Mouse (Mus musculus) heart, adult 9 months (tissue): ENCODE measurements around the gene Wscd1.
"Not testable (repeated sequence)": the region's sequence is repeated elsewhere in the genome, so short reads cannot be mapped to it uniquely, and the experiment has no call there.

Experiments
- DNase-seq, 2 experiments: peaks; one replicate each; pipeline ENCODE4 v3.0.0; 2022; ENCODE audit warnings: low spot score in 2 of 2

The Wscd1 gene

DNA sequence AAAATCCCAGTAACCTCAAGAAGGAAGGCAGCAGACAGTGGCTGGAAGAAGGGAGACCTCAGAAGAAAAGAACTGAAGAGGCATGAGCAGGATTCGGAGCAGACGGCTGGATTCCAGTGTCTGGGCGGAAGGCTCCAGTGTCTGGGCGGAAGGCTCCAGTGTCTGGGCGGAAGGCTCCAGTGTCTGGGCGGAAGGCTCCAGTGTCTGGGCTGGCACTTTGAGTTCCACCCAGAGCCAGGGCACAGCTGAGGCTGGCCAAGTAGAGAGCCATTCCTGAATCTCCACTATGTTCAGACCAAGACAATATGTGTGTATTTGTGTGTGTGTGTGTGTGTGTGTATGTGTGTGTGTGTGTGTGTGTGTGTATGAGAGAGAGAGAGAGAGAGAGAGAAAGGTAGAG lies 71.8 kb downstream of the Wscd1 start:
- DNase-seq, result not testable (repeated sequence)

DNA sequence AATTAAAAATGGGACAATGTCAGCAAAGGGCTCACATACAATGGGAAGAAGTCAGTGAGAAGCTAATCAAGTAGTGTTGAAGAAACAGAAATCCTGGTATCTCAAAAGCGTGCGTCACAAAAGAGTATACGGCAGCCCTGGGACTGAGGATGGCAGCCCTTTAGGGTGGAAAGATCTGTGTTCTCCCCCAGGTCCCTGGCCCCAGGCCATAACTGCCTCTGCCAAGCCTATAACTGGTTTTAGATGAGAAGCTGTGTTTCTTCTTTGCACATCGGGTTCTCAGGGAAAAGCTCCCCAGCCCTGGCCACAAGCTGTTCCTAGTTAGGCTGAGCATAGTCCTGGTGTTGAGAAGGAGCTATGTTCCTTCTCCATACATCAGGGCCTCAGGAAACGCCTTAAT lies 72.3 kb downstream of the Wscd1 start:
- DNase-seq, result no peak

DNA sequence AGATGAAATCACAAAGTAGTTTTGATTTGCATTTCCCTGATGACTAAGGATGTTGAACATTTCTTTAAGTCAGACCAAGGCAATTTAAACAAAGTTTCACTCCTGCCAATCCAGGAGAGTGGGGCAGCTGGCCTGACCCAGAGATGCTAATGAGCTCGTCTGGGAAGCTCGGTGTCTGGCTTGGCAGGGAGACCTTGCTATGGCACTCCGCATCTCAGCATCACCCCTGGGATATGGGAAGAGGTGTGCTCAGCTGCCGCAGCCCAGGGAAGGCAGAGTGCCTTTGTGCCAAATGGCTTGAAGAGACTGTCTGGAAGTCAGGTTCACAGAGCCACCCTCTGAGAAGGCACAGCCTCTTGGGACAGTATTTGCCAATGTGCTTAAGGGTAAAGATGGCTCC lies 75.3 kb downstream of the Wscd1 start:
- no peak for DNase-seq
